Mouse (Mus musculus): ENCODE measurements around the gene Trim7. TPM values are rescaled to one million over a fixed set of nuclear protein-coding genes. Genes with fewer than 3 reads are reported as not detected.

Trim7 gene
- polyA plus RNA-seq, 1 experiment, result 1.2 TPM

DNA sequence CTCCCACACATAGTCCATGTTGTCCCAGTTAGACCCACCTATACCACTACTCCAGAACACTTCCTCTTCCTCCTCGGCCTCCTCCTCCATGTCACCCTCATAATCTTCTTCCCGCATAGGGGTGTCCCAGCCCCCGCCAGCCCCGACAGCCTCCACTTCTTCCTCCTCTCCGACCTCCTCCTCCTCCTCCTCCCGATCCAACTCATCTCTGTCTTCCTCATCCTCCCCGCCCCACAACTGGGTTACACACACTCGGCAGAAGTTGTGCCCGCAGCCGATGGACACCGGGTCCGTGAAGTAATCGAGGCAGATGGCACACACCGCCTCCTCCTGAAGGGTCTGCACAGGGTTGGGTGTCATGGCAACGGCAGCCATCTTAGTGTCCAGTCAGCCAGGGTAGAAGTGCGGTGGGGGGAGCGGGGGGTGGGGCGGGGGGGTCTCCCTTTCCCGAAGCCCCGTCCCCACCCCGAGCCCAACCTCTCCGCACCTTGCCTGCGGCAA lies 9.6 kb upstream of the Trim7 start:
- TF ChIP-seq GATA1 (IDR thresholded peaks at IDR 0.05; ENCODE audit: low read length), result no peak

- no peak for TF ChIP-seq GATA1 (IDR thresholded peaks at IDR 0.05; ENCODE audit: low read length)
Observed at GRCm38 (mm10) chr11:48816800-48817665, 8.9 kb upstream of the Trim7 start, which contains the start of gene Trim41. TSS of gene Trim41 (minus strand) at chr11:48817353.

GRCm38 (mm10) chr11:48817794-48818193 lies 8.1 kb upstream of the Trim7 start:
- TF ChIP-seq GATA1 (IDR thresholded peaks at IDR 0.05; ENCODE audit: low read length), result no peak

DNA sequence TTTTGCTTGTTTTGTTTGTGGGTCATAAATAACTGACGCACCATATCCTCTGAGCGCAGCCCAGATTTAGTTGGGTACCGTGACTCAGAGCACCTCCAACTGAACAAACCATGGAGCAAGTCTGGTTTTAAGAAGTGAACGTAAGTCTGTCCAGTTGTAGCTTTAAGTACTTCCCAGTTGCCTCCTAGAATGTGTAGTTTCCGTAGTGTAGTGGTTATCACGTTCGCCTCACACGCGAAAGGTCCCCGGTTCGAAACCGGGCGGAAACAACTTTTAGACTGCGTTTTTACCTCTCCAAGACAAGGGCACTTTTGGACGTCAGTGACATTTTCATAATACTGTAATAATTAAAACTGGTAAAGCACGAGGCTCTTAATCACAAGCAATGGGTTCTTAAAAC lies 7.6 kb upstream of the Trim7 start:
- TF ChIP-seq GATA1 (IDR thresholded peaks at IDR 0.05; ENCODE audit: low read length), result no peak

DNA sequence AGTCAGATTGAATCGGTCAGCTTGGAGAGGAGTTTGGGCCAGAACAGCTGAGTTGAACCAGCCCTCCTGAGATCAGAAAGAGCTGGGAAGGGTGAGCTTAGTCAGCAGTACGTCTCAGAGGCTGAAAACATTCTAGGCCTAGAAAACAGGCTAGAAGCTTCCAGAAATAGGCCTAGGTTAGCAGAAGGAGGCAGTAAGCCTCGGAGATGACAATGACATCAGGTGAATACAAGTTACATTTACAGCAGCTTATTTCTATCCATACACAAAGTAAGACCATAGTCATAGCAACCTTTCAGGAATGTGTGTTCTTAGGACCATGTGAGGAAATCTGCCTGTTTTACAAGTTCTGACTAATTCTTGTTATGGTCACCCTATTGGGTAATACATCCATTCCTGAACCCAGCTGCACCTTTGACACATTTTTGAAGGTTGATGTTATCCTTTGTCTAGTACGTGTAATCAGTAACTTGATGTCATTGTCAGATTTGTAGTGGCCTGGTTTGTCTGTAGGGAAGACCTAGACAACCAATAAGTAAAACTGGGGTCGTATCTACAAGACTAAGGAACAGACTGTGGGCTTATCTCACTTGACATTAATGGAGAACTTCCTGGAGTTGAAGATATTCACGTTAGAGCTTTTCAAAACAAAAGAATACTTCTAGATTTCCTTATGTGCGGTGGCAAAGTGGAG lies 6.2 kb upstream of the Trim7 start:
- no peak for TF ChIP-seq GATA1 (IDR thresholded peaks at IDR 0.05; ENCODE audit: low read length)

DNA sequence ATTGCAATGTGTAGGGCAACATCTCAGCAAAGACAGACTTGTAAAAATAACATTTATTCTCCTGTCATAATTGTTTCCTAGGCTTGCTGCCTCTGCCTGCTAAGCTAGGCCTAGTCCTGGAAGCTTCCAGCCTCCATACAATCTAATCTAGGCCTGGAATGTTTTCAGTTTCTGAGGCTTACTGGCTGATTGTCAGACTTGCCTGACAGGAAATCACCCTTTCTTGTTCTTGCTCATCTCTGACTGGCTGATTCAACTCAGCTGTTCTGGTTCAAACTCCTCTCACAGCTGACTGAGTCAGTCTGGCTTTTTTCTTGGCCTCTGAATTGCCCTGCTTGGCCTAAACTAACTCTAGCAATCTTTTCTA lies 5.6 kb upstream of the Trim7 start:
- no peak for TF ChIP-seq GATA1 (IDR thresholded peaks at IDR 0.05; ENCODE audit: low read length)

GRCm38 (mm10) chr11:48822768-48823512 lies 3.0 kb upstream of the Trim7 start:
- TF ChIP-seq GATA1 (IDR thresholded peaks at IDR 0.05; ENCODE audit: low read length), result no peak

GRCm38 (mm10) chr11:48823536-48823972 lies 2.4 kb upstream of the Trim7 start:
- TF ChIP-seq GATA1 (IDR thresholded peaks at IDR 0.05; ENCODE audit: low read length), result no peak

DNA sequence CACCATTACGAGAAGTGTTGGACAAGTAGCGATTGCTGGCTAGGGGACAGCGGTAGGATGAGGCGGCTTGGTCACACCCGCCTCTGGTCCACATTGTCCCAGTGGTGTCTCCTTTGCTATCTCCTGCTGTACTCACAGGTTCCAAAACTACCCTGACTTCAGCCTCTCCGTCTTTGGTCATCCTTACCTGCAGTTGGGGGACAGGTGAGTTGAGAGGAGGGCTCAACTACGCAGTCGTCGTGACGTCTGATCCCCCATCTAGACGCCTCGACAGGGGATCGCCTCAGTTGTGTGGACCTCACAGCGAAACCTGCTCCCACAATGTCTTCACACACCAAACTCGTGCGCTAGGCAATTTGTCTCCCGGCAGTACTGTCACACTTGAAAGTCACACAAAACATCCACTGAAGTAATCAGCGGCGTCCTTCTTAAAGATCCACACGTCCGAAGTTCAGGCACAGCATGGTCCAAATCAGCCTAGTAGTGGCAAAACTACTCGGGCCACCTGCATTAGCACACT lies 1.6 kb upstream of the Trim7 start:
- no peak for TF ChIP-seq GATA1 (IDR thresholded peaks at IDR 0.05; ENCODE audit: low read length)

DNA sequence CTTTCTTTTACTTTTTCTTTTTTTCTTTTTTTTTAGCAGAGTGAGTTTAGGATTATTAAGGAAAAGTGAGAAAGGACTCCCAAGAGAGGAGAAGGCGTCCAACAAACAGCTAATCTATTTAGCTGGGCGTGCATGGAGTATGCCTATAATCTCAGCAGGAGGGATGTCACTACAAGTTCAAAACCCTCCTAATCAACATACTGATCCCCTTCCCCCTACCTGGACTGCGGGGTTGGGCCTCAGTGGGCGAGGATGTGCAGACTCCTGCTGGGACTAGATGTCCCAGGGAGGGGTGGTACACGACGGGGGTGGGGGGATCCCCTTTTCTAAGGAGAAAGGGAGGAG lies 784 bp downstream of the Trim7 start:
- no peak for TF ChIP-seq GATA1 (IDR thresholded peaks at IDR 0.05; ENCODE audit: low read length)

DNA sequence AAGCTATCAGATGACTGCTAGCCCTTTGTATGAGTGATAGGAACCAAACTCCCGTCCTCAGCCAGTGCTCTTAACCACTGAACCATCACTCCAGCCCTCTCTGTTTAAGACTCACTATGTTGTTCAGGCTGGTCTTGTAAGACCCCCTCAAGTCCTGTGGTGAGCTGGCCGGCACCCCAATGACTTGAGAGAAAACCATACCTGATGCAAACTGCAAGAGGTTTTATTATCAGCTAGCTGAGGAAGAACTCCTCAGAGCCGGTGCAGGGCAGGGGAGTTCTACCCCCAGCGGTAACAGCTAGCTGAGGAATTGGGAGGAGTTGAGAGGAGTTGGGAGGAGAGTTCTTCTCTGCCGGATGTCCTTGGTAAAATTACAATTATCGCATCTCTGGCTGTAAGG lies 2.0 kb downstream of the Trim7 start:
- TF ChIP-seq GATA1 (IDR thresholded peaks at IDR 0.05; ENCODE audit: low read length), result no peak

DNA sequence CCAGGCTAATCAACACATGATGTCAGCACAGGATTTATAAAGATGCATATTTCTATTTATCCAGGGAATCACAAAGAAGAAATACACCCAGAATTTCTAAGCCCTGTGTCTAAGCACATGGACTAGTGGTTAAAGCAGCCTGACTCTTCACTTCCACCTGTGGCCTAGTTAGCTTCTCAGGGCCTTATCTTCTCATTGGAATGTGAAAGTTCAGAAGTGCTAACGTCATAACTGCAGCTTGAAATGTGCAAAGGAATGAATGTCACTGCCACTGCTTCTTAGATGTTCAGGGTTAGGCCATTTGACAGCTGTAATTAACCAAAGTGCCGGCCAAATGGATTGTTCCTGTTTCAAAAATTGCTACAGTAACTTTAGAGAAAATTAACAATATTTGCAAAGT lies 4.3 kb downstream of the Trim7 start:
- no peak for TF ChIP-seq GATA1 (IDR thresholded peaks at IDR 0.05; ENCODE audit: low read length)

GRCm38 (mm10) chr11:48831273-48831672 lies 5.3 kb downstream of the Trim7 start:
- no peak for TF ChIP-seq GATA1 (IDR thresholded peaks at IDR 0.05; ENCODE audit: low read length)

GRCm38 (mm10) chr11:48833078-48833730 lies 7.3 kb downstream of the Trim7 start:
- no peak for TF ChIP-seq GATA1 (IDR thresholded peaks at IDR 0.05; ENCODE audit: low read length)
